Mouse (Mus musculus) left cerebral cortex, adult 9 months (tissue): ENCODE data around the gene Marco.
A peak's percentile ranks its signal among the peaks of the same experiment; 100 is the strongest.

Source experiments
- DNase-seq, 2 experiments: peaks; one replicate each; pipeline ENCODE4 v3.0.0; 2022; ENCODE audit warnings: low spot score in 2 of 2

Gene Marco

DNA sequence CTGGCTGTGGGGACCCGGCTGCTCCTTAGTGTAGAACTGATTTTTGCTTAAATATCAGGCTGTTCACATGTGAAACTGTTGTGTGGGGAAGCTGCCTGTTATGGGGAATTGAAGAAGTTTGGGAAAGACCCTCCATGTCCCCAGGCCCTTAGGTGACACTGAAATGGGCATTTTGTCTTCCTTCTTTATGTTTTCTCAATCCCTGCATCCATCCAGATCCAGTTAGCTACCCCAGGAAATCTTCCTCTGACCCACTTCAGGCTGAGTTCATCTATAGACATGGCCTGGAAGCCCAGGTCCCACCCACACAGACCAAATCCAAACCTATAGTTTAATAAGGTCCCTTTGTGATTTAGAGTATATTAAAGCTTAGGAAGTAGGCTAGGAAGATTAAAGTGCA is at the start of gene Marco:
Gene Marco, minus strand, starts transcription at position 101 of the 400 bp plus-strand sequence.
- no peak for DNase-seq

- DNase-seq: no peak
These were observed 34.7 kb upstream of the Marco start for GRCm38 (mm10) chr1:120539506-120540029.

GRCm38 (mm10) chr1:120536998-120537397 is 32.2 kb upstream of the Marco start:
- no peak for DNase-seq

DNA sequence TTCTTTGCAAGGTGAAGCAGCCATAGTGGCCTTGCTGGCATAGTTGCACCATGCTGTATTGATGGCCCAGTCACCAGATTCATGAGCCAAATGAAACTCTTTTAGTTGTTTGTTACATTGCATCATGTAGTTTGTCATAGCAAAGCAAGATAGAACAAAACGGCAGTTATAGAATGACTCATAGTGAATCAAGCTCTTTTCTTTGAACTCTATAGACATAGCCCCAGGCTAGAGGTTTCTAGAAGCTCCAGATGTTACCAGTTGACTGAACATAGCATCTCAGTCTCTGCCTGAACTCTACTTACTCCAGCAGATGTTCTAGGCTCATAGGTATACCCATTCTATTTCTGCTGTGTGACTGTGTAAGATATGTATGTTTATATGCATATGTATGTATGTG is 31.1 kb upstream of the Marco start:
- no peak for DNase-seq

- DNase-seq: no peak
These were observed 27.6 kb upstream of the Marco start for GRCm38 (mm10) chr1:120532321-120532916.

DNA sequence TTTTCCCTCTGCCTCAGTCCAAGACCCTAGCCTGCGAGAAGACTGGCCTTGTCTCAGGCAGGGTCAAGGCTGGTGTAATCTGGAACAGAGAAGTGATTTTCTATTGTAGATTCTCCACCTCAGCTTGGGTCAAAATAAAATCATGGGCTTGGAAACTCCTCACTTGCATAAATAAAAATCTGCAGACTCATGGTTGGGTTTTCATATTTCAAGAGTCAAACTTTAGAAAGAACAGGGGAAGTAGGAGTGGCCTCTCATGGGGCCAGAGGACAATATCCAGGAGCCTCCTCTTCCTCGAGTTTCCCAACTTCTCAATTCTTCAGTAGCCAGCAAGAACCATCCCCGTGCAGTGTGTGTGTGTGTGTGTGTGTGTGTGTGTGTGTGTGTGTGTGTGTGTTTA is 26.9 kb upstream of the Marco start:
- DNase-seq: no peak

DNA sequence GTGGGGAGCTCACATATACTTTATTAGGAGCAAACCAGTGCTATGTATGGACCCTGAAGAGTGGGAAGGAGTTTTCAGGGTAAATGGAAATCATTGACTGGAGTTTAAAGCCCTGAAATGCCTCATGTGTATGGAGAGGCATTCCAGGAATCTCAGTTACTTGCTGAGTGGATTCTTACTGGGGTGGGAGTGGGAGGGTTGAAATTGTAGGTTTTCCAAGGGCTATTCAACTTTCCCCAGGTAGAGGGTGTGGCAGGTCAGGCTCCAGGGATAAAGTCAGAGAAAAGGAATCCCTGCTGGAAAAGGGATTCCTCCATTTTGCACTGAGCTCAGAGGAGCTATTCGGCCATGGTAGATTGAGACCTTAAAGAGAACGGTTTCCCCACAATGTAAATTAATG is 25.1 kb upstream of the Marco start:
- no peak for DNase-seq

DNA sequence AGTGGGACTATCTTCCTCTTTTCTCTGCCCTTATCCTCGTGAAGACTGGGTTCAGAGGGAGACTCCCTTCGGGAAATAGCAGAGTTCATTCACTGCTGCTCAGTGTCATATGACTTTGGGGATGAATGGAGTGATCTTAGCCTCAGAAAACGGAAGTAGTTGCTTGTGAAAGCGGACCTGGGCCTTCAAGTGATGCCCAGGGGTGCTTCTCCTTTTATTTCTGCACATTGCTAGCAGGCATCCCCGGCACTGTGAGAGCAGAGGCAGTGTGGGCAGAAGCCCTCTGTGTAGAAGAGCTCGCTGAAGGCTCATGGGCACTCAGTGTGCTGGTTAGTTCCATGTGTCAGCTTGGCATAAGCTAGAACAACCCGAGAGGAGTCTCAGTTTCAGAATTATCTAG is 12.8 kb upstream of the Marco start:
- no peak for DNase-seq

DNA sequence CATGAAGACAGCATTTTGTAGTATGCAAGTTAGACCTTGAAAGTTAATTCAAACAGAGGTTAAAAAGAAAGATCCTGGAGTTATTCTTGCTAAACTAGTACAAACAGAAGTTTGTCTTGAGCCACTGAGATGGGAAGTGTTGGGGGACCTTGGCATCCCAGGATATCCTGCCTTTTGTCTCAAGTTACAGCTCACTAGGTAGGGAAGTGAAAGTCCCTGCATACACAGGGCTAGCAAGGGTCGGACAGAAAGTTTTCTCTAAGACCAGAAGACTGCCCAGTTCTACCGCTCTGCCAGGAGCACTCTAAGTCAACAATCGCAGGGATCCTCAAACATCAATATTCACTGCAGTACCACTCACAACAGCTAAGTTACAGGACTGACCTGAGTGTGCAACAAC is 5.5 kb upstream of the Marco start:
- no peak for DNase-seq

- no peak for DNase-seq
These were observed 4.2 kb upstream of the Marco start for GRCm38 (mm10) chr1:120508976-120509375.

DNA sequence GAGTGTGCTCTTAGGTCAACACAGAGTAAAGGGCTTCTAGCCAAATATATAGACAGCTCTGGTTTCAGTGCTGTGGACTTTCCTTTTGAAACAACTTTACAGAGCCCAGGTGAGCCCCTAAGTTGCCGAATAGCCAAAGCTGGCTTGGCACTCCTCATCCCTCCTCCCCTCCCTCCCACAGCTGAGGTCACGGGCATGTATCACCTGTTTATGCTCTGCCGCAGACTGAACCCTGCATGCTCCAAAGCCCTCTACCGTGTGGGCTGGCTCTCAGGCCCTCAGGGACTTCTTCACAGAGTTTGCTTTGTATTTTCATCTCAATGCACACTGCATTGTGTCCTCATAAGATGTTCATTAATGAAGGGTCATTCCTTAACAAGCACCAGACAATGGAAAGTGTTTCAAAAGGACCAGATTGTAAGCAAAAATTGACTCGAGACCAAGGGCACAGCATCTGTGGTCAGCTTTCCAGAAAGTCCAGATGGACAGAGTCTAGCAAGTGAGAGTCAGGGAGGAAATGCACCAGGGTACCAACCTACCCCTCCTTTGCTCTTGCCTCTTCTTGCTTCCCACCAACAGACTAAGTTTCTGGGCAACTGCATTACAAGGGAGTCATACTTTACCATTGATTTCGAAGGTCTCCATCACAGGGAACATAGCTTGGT is 646 bp downstream of the Marco start:
- no peak for DNase-seq

GRCm38 (mm10) chr1:120501496-120501895 is 3.3 kb downstream of the Marco start:
- no peak for DNase-seq

DNA sequence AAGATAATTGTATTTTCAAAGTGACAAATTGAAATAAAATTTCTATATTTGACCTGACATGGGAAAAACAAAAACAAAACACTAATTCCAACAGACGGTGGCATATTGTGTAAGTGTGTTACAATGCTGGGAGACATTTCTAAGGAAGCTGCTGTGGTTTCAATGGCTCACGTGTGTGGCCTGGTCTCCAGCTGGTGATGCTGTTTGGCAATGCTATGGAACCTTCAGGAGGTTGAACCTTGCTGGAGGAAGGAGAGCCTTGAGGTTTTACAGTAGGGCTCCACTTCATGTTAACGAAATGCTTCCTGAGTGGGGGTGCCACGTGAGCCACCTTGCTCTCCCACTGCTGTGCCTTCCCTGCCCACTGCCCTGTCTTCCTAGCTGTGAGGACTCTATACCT is 6.8 kb downstream of the Marco start:
- no peak for DNase-seq

- no peak for DNase-seq
These were observed 23.9 kb downstream of the Marco start for GRCm38 (mm10) chr1:120480937-120481336.

DNA sequence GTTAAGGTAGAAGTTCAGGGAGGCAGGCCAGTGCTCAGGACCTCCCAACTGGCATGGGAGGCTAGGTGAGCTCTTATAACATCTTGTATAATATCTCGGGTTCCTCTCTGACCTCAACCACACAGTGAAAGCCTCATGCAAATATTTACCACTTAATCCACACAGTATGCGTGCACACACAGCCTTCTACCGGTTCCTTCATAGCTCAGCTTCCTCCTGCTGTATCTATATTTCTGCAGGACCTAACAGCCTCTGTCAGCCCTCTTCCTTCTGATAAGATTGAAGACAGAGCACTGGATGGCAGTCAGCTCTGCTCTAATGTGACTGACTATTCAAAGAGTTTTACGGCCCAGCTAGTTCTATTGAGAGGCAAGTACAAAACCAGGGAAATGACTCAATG is 30.0 kb downstream of the Marco start:
- DNase-seq: no peak

- DNase-seq: peak in 1 of 2 experiments; percentile 22
These were observed 35.9 kb downstream of the Marco start for GRCm38 (mm10) chr1:120468891-120469290.

DNA sequence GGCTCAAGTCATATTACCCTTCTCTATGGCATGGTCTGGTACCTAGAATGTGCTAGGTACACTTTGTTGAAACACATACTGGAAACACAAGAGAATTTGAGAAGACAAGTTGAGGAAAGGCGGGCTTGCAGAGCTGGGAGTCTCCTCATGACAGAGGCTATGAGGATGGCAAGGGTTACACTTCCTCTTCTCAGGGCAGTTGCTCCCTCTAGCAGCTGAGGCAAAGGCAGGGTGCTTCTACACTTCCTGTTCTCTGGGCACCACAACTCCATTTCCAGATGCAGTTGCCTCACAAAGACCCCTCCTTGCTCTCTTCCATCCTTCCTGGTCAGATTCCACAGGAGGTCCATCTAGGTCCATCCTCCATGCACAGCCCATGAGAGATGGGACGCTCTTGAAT is 37.5 kb downstream of the Marco start:
- no peak for DNase-seq

DNA sequence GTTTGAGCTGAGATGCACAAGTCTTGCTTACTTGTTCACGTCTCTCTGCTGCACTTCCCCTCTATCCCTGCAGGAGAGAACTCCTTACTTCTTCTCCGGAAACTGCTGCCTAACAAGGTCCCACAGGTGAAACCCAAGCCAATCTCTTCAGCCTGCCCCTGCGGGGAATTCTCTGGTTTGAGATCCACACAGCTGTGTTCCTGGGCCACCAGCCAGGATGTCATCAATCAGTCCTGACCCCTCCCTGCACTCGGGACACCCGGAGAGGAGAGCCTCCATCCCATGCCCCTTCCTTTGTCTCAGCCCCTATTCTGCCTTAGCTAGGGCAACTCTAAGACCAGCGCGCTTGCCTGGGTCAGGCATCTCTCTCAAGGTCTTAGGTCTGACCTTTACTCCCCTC is 38.1 kb downstream of the Marco start:
- no peak for DNase-seq

DNA sequence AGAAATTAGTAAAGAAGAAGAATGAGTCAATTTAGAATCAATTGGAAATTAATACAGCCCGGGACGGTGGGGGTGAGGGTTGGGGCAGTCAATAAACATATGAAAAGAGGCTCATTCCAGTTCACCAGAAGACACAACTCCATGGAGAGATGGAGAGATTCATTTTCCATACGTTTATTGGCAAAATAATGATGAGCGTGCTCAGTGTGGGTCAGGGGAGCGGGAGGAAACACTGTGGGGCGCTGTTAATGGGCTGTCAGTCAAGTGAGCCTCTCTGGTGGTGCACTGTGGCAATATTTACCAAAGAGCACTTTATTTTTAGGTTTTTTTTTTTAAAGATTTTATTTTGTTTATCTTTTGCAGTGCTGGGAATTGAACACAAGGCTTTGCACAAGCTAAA is 45.8 kb downstream of the Marco start:
- no peak for DNase-seq

DNA sequence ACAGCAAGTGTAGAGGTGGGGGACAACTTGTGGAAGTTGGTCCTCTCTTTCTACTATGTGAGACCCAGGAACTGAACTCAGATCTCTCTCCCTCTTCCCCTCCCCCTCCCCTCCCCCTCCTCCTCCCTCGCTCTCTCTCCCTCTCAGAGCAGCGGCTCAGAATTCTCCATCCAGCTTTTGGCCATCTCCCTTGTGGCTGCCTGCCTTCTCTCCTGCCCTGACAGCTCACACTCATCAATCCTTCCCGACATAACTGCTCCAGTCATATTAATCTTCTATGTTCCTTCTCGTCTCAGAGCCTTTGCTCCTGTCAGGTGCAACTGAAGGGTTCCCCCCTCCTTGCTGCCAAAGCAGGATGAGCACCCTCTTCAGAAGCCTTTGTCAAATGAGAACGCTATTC is 46.3 kb downstream of the Marco start:
- no peak for DNase-seq

- DNase-seq: no peak
These were observed 53.1 kb downstream of the Marco start for GRCm38 (mm10) chr1:120451486-120452270.

DNA sequence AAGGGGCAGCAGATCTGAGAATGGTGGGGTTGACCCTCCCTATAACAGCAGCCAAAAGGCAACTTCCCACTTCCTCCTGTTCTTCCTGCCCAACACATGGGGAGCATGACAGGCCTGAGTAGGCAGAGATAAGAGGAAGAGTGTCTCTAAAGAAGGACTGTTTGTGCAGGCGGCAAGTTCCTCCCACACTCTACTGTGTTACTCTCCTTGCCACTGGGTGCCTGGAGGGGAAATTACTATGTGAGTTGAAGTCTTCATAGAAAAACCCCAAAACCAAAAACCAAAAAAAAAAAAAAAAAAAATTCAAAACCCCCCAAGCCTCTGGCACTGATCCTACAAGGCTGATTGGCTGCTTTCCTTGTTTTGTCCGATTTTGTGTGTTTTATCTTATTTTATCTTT is 55.2 kb downstream of the Marco start:
- no peak for DNase-seq

- DNase-seq: no peak
These were observed 61.6 kb downstream of the Marco start for GRCm38 (mm10) chr1:120443228-120443639.
